Mouse (Mus musculus) heart, embryonic 11.5 days (tissue): ENCODE measurements around the gene Eif2d. TPM values are rescaled to one million over a fixed set of nuclear protein-coding genes. Genes with fewer than 3 reads are reported as not detected.

ENCODE experiments used
- ATAC-seq: fragments of 200-750 bp; cut with Nextera tagmentation; replicated peaks from 2 replicates; pipeline ENCODE4 v1.8.0; 2017; ENCODE audit warnings: moderate library complexity; ENCODE audit not compliant: insufficient number of reproducible peaks, low FRiP score, low TSS enrichment
- H3K27ac ChIP-seq: fragments of 300-500 bp; sonication (generic); 2 replicates; pipeline ENCODE4 v1.5.1; 2014; ENCODE audit warnings: mild to moderate bottlenecking, low read depth, low read length
- H3K27me3 ChIP-seq: fragments of 300-500 bp; sonication (generic); 2 replicates; pipeline ENCODE4 v1.6.1; 2014; ENCODE audit warnings: mild to moderate bottlenecking, low read length, mixed read lengths; ENCODE audit not compliant: control insufficient read depth, insufficient read depth
- H3K36me3 ChIP-seq: fragments of 300-500 bp; sonication (generic); 2 replicates; pipeline ENCODE4 v1.6.1; 2014; ENCODE audit warnings: mild to moderate bottlenecking, low read length, moderate library complexity, mixed read lengths; ENCODE audit not compliant: control insufficient read depth, insufficient read depth
- H3K4me1 ChIP-seq: fragments of 300-500 bp; sonication (generic); 2 replicates; pipeline ENCODE4 v1.6.1; 2014; ENCODE audit warnings: low read length; ENCODE audit not compliant: control insufficient read depth, insufficient read depth
- H3K4me2 ChIP-seq: fragments of 300-500 bp; sonication (generic); 2 replicates; pipeline ENCODE4 v1.6.1; 2014; ENCODE audit warnings: mild to moderate bottlenecking, moderate library complexity
- H3K4me3 ChIP-seq: fragments of 300-500 bp; sonication (generic); 2 replicates; pipeline ENCODE4 v1.5.1; 2014; ENCODE audit warnings: low read depth, low read length
- H3K9ac ChIP-seq: fragments of 300-500 bp; sonication (generic); 2 replicates; pipeline ENCODE4 v1.6.1; 2014; ENCODE audit warnings: mild to moderate bottlenecking, low read depth, low read length, moderate library complexity
- H3K9me3 ChIP-seq: fragments of 300-500 bp; sonication (generic); replicated peaks from 2 replicates; pipeline ENCODE4 v1.6.1; 2016; ENCODE audit warnings: low read length; ENCODE audit not compliant: control insufficient read depth
- WGBS: fragments of 180-500 bp; shearing (Covaris S2); extraction: QIAGEN DNeasy Blood & Tissue Kit; methylation state at CpG from one replicate; pipeline ENCODE4 v1.1.7; 2014; ENCODE audit not compliant: insufficient replicate concordance; 5-methylcytosine and 5-hydroxymethylcytosine counted together
- polyA plus RNA-seq: library from polyadenylated mRNA; unstranded; fragments of >200 nt; fragmentation: Nextera tagmentation; extraction: Ambion mirVana; gene quantifications from 2 replicates; pipeline ENCODE4 v1.2.1, GENCODE M21; 2014

Eif2d gene
- polyA plus RNA-seq, 1 experiment from 2014 or later = 51.5 TPM

DNA sequence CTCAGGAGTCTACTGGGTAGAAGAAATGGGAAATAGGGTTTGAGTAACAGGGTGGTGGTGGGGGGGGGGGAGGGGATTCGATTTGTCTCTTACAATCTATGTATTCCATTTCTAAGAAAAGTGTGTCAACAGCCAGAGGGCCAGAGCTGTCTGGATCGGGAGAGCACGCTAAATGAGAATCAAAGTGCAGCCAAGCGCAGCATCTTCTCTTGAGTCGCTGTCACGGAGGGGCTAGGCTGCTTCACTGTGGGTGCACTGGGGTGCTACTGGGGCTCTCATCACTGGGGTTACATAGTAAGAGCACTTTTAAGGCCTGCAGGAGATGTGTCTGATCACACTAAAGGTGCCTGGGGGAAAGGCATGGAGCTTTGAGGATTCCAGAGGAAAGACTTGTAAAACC is 55.8 kb downstream of the Eif2d start:
- H3K36me3 ChIP-seq = no peaks in the 10 kb centered on the region
- no peak overlapping the region for H3K4me2 ChIP-seq
- no peak overlapping the region for H3K4me3 ChIP-seq
- WGBS = 92% methylated on average over 6 of the region's 6 CpGs
- H3K27ac ChIP-seq = no peak overlapping the region
- H3K4me1 ChIP-seq = peaks cover 9% of the 10 kb centered on the region
- no peaks in the 10 kb centered on the region for H3K27me3 ChIP-seq
- H3K9ac ChIP-seq = no peak overlapping the region
- H3K9me3 ChIP-seq = no peaks in the 10 kb centered on the region
- no peak for ATAC-seq

DNA sequence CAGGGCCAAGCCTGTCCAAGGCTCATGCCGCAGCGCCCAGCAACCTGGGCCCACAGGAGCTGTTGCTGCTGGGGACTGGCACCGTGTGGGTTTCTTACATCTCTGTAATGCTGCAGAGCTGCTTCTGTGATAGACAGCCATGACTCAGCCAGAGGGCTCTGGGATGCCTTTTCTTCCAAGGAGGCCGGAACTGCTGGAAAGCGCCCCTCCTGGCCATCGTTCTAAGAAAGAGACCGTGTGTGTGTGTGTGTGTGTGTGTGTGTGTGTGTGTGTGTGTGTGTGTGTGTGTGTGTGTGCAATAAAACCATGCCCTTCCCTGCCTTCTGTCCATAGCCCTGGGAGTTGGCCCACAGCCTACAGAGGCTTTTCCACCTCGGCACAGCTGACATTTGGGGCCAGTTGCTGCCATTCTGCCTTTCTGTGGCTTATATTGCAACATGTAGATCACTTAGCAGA is 57.0 kb downstream of the Eif2d start:
- no peak for ATAC-seq
- Histone ChIP-seq H3K27ac (no peak overlapping the region), H3K9me3 (no peaks in the 10 kb centered on the region), H3K9ac (no peak overlapping the region), H3K27me3 (no peaks in the 10 kb centered on the region), H3K4me3 (no peak overlapping the region), H3K4me1 (peaks cover 12% of the 10 kb centered on the region), H3K36me3 (no peaks in the 10 kb centered on the region), H3K4me2 (no peak overlapping the region)
- WGBS = 76% methylated on average over 8 of the region's 8 CpGs

DNA sequence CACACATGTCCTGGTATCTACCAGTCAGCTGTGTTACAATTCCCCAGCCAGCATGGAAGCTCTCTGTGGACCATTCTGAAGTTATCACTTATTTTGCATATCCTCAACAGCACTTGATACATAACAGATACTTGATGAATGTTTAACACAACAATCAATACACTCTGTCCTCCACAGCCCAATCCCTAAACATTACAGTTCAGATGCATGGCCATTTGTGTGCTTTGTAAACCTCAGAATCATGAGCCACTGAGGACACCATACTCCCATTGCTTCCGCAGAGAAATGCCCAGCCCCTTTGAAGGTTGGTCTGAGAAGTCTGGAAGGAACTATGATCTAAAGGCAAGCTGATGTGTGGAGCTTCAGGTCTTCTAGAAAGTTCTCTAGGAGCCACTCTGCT is 58.7 kb downstream of the Eif2d start:
- Histone ChIP-seq H3K9ac (no peak overlapping the region), H3K4me1 (peaks cover 12% of the 10 kb centered on the region), H3K27me3 (no peaks in the 10 kb centered on the region), H3K36me3 (no peaks in the 10 kb centered on the region), H3K27ac (no peak overlapping the region), H3K4me2 (no peak overlapping the region), H3K9me3 (no peaks in the 10 kb centered on the region), H3K4me3 (no peak overlapping the region)
- ATAC-seq = no peak
- WGBS = 84% methylated on average over 1 of the region's 1 CpGs

DNA sequence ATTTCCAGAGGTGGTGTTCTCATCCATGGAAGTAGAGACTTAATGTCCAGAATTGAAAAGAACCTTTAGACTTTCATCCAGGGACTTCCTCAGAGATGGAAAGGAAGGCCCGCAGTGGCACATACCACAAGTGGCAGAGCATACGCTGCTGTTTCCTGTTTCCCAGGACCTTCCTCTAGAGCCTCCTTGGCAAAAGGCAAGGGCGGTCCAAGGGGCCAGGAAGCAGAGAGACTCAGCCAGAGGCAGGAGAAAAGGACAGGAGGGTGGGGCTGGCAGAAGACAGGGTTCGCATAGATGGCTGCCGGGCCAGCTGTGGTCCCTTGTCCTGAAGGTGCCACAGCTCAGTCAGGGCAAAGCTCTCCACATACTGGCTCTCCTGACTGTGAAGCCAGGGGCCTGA is 60.0 kb downstream of the Eif2d start:
- H3K4me3 ChIP-seq = no peak overlapping the region
- no peak overlapping the region for H3K4me2 ChIP-seq
- ATAC-seq = no peak
- H3K27me3 ChIP-seq = no peaks in the 10 kb centered on the region
- H3K4me1 ChIP-seq = peaks cover 12% of the 10 kb centered on the region
- H3K9me3 ChIP-seq = no peaks in the 10 kb centered on the region
- H3K36me3 ChIP-seq = no peaks in the 10 kb centered on the region
- no peak overlapping the region for H3K27ac ChIP-seq
- no peak overlapping the region for H3K9ac ChIP-seq
- 54% methylated on average over 5 of the region's 5 CpGs for WGBS

DNA sequence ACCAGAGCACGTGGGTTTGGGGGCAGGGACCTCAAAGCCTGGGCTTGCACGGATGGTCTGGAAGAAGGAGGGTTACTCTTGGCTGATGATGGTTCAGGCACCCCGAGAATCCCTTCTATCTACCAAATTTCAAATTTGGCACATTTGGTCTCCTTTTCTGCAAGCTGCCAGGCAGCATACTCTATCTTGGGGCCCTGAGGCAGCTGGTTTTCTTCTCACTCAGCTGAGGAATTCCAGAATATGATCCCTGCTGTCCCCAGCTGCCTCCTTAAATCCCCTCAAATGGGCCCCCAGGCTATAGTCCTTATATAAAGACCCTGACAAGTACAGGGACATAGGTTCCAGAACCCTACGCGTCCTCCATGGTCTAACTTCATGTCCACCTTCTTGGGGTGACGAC is 60.4 kb downstream of the Eif2d start:
- 67% methylated on average over 6 of the region's 6 CpGs for WGBS
- H3K4me3 ChIP-seq = no peak overlapping the region
- no peaks in the 10 kb centered on the region for H3K27me3 ChIP-seq
- ATAC-seq = no peak
- peaks cover 12% of the 10 kb centered on the region for H3K4me1 ChIP-seq
- H3K9ac ChIP-seq = no peak overlapping the region
- no peaks in the 10 kb centered on the region for H3K36me3 ChIP-seq
- no peaks in the 10 kb centered on the region for H3K9me3 ChIP-seq
- no peak overlapping the region for H3K4me2 ChIP-seq
- no peak overlapping the region for H3K27ac ChIP-seq

DNA sequence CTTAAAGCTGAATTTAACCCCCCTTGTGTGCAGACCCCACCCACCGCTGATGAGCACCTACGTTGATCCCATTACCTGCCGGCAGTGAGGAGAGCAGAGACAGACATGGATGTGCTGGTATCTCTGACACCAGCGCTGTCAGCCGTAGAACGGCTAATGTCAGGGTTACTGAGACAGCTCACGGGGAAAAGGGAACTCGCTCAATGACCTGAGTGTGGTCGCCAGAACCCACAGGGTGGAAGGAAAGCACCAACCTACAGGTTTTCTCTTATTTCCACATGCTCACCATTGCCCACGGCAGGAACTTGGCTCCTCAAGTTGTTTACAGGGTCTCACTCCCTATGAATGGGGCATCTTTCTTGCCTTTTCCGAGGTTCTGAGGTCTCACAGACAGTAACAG is 66.0 kb downstream of the Eif2d start:
- no peaks in the 10 kb centered on the region; the same call in 1 of the 2 replicates for H3K36me3 ChIP-seq
- H3K9ac ChIP-seq = no peak overlapping the region
- ATAC-seq = no peak
- no peak overlapping the region for H3K27ac ChIP-seq
- no peak overlapping the region for H3K4me2 ChIP-seq
- H3K4me3 ChIP-seq = no peak overlapping the region
- WGBS = 80% methylated on average over 11 of the region's 11 CpGs
- 0 out of 2 replicates have a peak, but pooled peaks cover 2% of the 10 kb centered on the region for H3K4me1 ChIP-seq
- no peaks in the 10 kb centered on the region for H3K9me3 ChIP-seq
- H3K27me3 ChIP-seq = no peaks in the 10 kb centered on the region

DNA sequence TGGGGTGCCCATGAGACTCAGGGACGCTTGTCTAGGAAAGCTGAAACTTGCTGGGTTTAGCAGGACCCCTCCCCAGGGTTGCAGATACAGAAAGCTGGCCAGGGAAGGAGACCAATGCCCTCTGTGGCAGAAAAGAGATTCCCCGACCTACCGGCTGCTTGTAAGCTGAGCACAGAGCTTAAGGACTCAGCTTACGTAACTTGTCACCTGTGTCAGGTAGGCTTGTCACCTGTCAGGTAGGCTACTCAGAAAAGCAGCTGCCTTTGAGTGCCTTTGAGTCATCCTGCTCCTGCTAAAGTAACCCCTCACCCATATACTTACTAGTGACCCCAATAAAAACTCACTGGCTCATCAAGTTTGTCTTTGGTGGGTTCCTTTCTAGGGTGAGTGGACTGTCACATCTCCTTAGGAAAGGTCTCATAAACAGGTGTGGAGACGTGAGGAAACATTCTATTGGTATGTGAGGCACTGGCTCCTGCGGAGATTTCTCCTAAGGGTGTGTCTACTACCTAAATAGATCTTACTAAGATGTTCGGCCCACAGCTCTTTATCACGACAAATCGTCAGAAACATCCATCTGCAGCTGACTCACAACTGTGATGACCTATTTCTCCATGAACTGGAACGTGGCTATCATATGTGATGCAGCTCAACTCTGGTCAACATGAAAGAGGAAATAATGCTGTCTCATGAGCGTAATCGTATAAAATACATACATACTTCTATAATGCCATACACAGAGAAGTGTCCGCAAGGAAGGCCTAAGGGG is 69.0 kb downstream of the Eif2d start:
- ATAC-seq = no peak
- H3K9me3 ChIP-seq = no peaks in the 10 kb centered on the region
- 75% methylated on average over 13 of the region's 13 CpGs for WGBS

DNA sequence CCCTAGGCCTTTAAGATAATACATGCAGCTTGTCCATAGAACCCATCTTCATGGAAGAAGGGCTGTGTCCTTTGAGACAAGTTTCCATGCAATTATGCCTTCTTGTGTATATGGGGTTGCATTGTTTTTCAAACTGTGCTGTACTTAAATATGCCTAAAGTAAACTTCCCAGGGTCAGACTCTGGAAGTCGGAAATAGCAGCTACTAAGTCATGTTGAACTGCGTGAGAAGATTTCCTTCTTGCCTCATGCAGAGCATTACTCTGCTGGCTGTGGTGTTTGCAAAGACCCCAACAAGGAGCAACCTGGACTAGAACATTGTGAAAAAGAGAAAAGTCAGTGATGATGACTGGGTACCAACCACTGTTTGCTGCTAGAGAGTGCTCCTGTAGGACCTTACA is 70.4 kb downstream of the Eif2d start:
- Histone ChIP-seq H3K9ac (no peak overlapping the region), H3K4me1 (peaks cover 11% of the 10 kb centered on the region), H3K36me3 (no peaks in the 10 kb centered on the region; the same call in 1 of the 2 replicates), H3K4me2 (no peak overlapping the region), H3K27me3 (no peaks in the 10 kb centered on the region), H3K4me3 (no peak overlapping the region), H3K27ac (no peak overlapping the region), H3K9me3 (no peaks in the 10 kb centered on the region)
- ATAC-seq = no peak
- 81% methylated on average over 2 of the region's 2 CpGs for WGBS

More for the DNA sequence above, 69.0 kb downstream of the Eif2d start:
- peaks cover 4% of the 10 kb centered on the region; the same call in 1 of the 2 replicates for H3K4me1 ChIP-seq
- no peak overlapping the region for H3K4me3 ChIP-seq
- H3K27me3 ChIP-seq = no peaks in the 10 kb centered on the region
- H3K36me3 ChIP-seq = no peaks in the 10 kb centered on the region; the same call in 1 of the 2 replicates
- H3K27ac ChIP-seq = no peak overlapping the region
- H3K4me2 ChIP-seq = no peak overlapping the region
- H3K9ac ChIP-seq = no peak overlapping the region
